Mouse (Mus musculus) neural tube, embryonic 14.5 days (tissue): ENCODE measurements at regions not wholly inside any gene's neighbourhood (a gene's known extent, or its start where the extent isn't known, plus 50 kb on each side); places are given as distances from the start of the nearest gene placed in this dataset.
"Not testable (repeated sequence)": the region's sequence is repeated elsewhere in the genome, so short reads cannot be mapped to it uniquely, and the experiment has no call there.

ENCODE experiments used
- ATAC-seq: fragments of 200-750 bp; cut with Nextera tagmentation; 2 replicates; pipeline ENCODE4 v1.8.0; 2017; ENCODE audit warnings: low read depth, mild to moderate bottlenecking, moderate TSS enrichment, moderate library complexity
- H3K27ac ChIP-seq: fragments of 300-500 bp; sonication (generic); 2 replicates; pipeline ENCODE4 v1.5.1; 2014; ENCODE audit warnings: low read depth, mild to moderate bottlenecking, control low read depth, low read length, moderate library complexity, mixed read lengths
- H3K27me3 ChIP-seq: fragments of 300-500 bp; sonication (generic); 2 replicates; pipeline ENCODE4 v1.6.1; 2014; ENCODE audit warnings: low read length; ENCODE audit not compliant: control insufficient read depth, insufficient read depth
- H3K36me3 ChIP-seq: fragments of 300-500 bp; sonication (generic); 2 replicates; pipeline ENCODE4 v1.6.1; 2014; ENCODE audit warnings: low read length, mixed read lengths; ENCODE audit not compliant: control insufficient read depth, insufficient read depth
- H3K4me1 ChIP-seq: fragments of 300-500 bp; sonication (generic); 2 replicates; pipeline ENCODE4 v1.6.1; 2014; ENCODE audit warnings: low read length; ENCODE audit not compliant: control insufficient read depth, insufficient read depth
- H3K4me2 ChIP-seq: fragments of 300-500 bp; sonication (generic); 2 replicates; pipeline ENCODE4 v1.6.1; 2014; ENCODE audit warnings: mild to moderate bottlenecking, low read depth, low read length, control low read depth
- H3K4me3 ChIP-seq: fragments of 300-500 bp; sonication (generic); 2 replicates; pipeline ENCODE4 v1.5.1; 2014; ENCODE audit warnings: low read depth, low read length, control low read depth, mixed read lengths
- H3K9ac ChIP-seq: fragments of 300-500 bp; sonication (generic); replicated peaks from 2 replicates; pipeline ENCODE4 v1.6.1; 2014; ENCODE audit warnings: low read depth, mild to moderate bottlenecking, control low read depth, low read length, mixed read lengths
- H3K9me3 ChIP-seq: fragments of 300-500 bp; sonication (generic); 2 replicates; pipeline ENCODE4 v1.6.1; 2016; ENCODE audit warnings: low read length; ENCODE audit not compliant: control insufficient read depth
- WGBS: fragments of 180-500 bp; shearing (Covaris S2); extraction: QIAGEN DNeasy Blood & Tissue Kit; methylation state at CpG from one replicate; pipeline ENCODE4 v1.1.7; 2014; 5-methylcytosine and 5-hydroxymethylcytosine counted together

GRCm38 (mm10) chr4:131440845-131441244 is 397.2 kb downstream of the Ptpru start:
- no peaks in the 10 kb centered on the region for H3K36me3 ChIP-seq
- WGBS = 85% methylated on average over 3 of the region's 3 CpGs
- H3K9ac ChIP-seq = no peak overlapping the region
- no peak for ATAC-seq
- no peak overlapping the region for H3K27ac ChIP-seq
- H3K27me3 ChIP-seq = no peaks in the 10 kb centered on the region
- no peak overlapping the region for H3K4me2 ChIP-seq
- H3K4me1 ChIP-seq = no peaks in the 10 kb centered on the region
- no peak overlapping the region for H3K4me3 ChIP-seq
- H3K9me3 ChIP-seq = no peaks in the 10 kb centered on the region

GRCm38 (mm10) chr4:131443518-131443917 is 394.6 kb downstream of the Ptpru start:
- no peak overlapping the region for H3K4me3 ChIP-seq
- no peak overlapping the region for H3K9ac ChIP-seq
- H3K36me3 ChIP-seq = no peaks in the 10 kb centered on the region
- no peaks in the 10 kb centered on the region for H3K27me3 ChIP-seq
- no peaks in the 10 kb centered on the region for H3K9me3 ChIP-seq
- no peaks in the 10 kb centered on the region for H3K4me1 ChIP-seq
- no peak overlapping the region for H3K4me2 ChIP-seq
- no peak for ATAC-seq
- 75% methylated on average over 2 of the region's 2 CpGs for WGBS
- H3K27ac ChIP-seq = no peak overlapping the region

GRCm38 (mm10) chr4:131450296-131450695 is 387.8 kb downstream of the Ptpru start:
- H3K4me1 ChIP-seq, H3K9ac ChIP-seq, ATAC-seq, H3K36me3 ChIP-seq, H3K27ac ChIP-seq, H3K27me3 ChIP-seq, H3K4me2 ChIP-seq, H3K4me3 ChIP-seq, H3K9me3 ChIP-seq: not testable (repeated sequence)
- WGBS = 59% methylated on average over 1 of the region's 1 CpGs

GRCm38 (mm10) chr4:131457551-131457950 is 380.5 kb downstream of the Ptpru start:
- Histone ChIP-seq H3K27me3 (no peaks in the 10 kb centered on the region), H3K4me1 (peaks cover 15% of the 10 kb centered on the region), H3K4me3 (no peak overlapping the region), H3K9me3 (no peaks in the 10 kb centered on the region), H3K9ac (no peak overlapping the region; the same call in 1 of the 2 replicates), H3K27ac (0 out of 2 replicates have a peak overlapping the region, but pooled peaks have one; percentile 16), H3K36me3 (no peaks in the 10 kb centered on the region), H3K4me2 (no peak overlapping the region)
- WGBS = 13% methylated on average over 7 of the region's 7 CpGs
- ATAC-seq = 0 out of 2 replicates have a peak, but pooled peaks have one; percentile 28

GRCm38 (mm10) chr4:131459746-131460145 is 378.3 kb downstream of the Ptpru start:
- Histone ChIP-seq H3K9me3 (no peaks in the 10 kb centered on the region), H3K4me3 (no peak overlapping the region), H3K4me2 (no peak overlapping the region), H3K36me3 (no peaks in the 10 kb centered on the region), H3K4me1 (peaks cover 15% of the 10 kb centered on the region), H3K9ac (no peak overlapping the region), H3K27ac (no peak overlapping the region), H3K27me3 (no peaks in the 10 kb centered on the region)
- no peak for ATAC-seq
- WGBS = 70% methylated on average over 5 of the region's 5 CpGs

- peak overlapping the region; percentile 36; the same call in 1 of the 2 replicates for H3K27ac ChIP-seq
- peaks cover 15% of the 10 kb centered on the region for H3K4me1 ChIP-seq
- peak; percentile 38; the same call in 1 of the 2 replicates for ATAC-seq
- no peak overlapping the region for H3K4me2 ChIP-seq
- no peak overlapping the region for H3K4me3 ChIP-seq
- no peaks in the 10 kb centered on the region for H3K27me3 ChIP-seq
- H3K36me3 ChIP-seq = no peaks in the 10 kb centered on the region
- no peaks in the 10 kb centered on the region for H3K9me3 ChIP-seq
- no peak overlapping the region for H3K9ac ChIP-seq
- WGBS = 37% methylated on average over 4 of the region's 4 CpGs
Measured at GRCm38 (mm10) chr4:131461312-131461711, 376.8 kb downstream of the Ptpru start.

- H3K4me1 ChIP-seq = peaks cover 15% of the 10 kb centered on the region
- H3K9ac ChIP-seq = no peak overlapping the region
- no peaks in the 10 kb centered on the region for H3K27me3 ChIP-seq
- WGBS = 18% methylated on average over 7 of the region's 7 CpGs
- peak overlapping the region; percentile 36; the same call in 1 of the 2 replicates for H3K27ac ChIP-seq
- H3K4me3 ChIP-seq = no peak overlapping the region
- no peak overlapping the region for H3K4me2 ChIP-seq
- peak; percentile 86 for ATAC-seq
- H3K9me3 ChIP-seq = no peaks in the 10 kb centered on the region
- H3K36me3 ChIP-seq = no peaks in the 10 kb centered on the region
Measured at GRCm38 (mm10) chr4:131461728-131462127, 376.4 kb downstream of the Ptpru start.

- no peak overlapping the region for H3K9ac ChIP-seq
- no peak overlapping the region for H3K4me2 ChIP-seq
- WGBS = 30% methylated on average over 6 of the region's 6 CpGs
- no peak overlapping the region for H3K27ac ChIP-seq
- no peaks in the 10 kb centered on the region for H3K36me3 ChIP-seq
- H3K4me3 ChIP-seq = no peak overlapping the region
- H3K4me1 ChIP-seq = no peaks in the 10 kb centered on the region; the same call in 1 of the 2 replicates
- ATAC-seq = no peak
- no peaks in the 10 kb centered on the region for H3K27me3 ChIP-seq
- no peaks in the 10 kb centered on the region for H3K9me3 ChIP-seq
Measured at GRCm38 (mm10) chr4:131475023-131475422, 363.1 kb downstream of the Ptpru start.

GRCm38 (mm10) chr4:131478923-131479322 is 359.2 kb downstream of the Ptpru start:
- Histone ChIP-seq H3K9me3 (no peaks in the 10 kb centered on the region), H3K27me3 (no peaks in the 10 kb centered on the region), H3K4me2 (no peak overlapping the region), H3K36me3 (no peaks in the 10 kb centered on the region), H3K4me3 (no peak overlapping the region), H3K4me1 (peaks cover 5% of the 10 kb centered on the region), H3K9ac (no peak overlapping the region), H3K27ac (no peak overlapping the region)
- ATAC-seq = no peak
- 51% methylated on average over 9 of the region's 9 CpGs for WGBS
